Mouse (Mus musculus) thymus, adult 2 months (tissue): ENCODE data around the gene Cyb561d2. TPM values are rescaled to one million over a fixed set of nuclear protein-coding genes. Genes with fewer than 3 reads are reported as not detected.

Experiments
- DNase-seq: peaks from one replicate; pipeline ENCODE4 v3.0.0; 2021
- H3K27ac ChIP-seq: fragments of 200-500 bp; 2 replicates; pipeline ENCODE4 v1.5.1; 2012; ENCODE audit warnings: low read length, control low read depth; ENCODE audit not compliant: control insufficient read depth, insufficient read depth
- H3K27me3 ChIP-seq: fragments of 200-500 bp; 2 replicates; pipeline ENCODE4 v1.6.1; 2012; ENCODE audit warnings: mild to moderate bottlenecking, low read length, moderate library complexity, mixed read lengths; ENCODE audit not compliant: control insufficient read depth, insufficient read depth
- H3K36me3 ChIP-seq: fragments of 200-500 bp; 2 replicates; pipeline ENCODE4 v1.6.1; 2012; ENCODE audit warnings: mild to moderate bottlenecking, low read length, moderate library complexity; ENCODE audit not compliant: control insufficient read depth, insufficient read depth
- H3K4me1 ChIP-seq: fragments of 200-500 bp; replicated peaks from 2 replicates; pipeline ENCODE4 v1.6.1; 2012; ENCODE audit warnings: low read length; ENCODE audit not compliant: control insufficient read depth, insufficient read depth
- H3K4me3 ChIP-seq: fragments of 200-500 bp; 2 replicates; pipeline ENCODE4 v1.5.1; 2012; ENCODE audit warnings: mild to moderate bottlenecking, low read length, control low read depth, moderate library complexity; ENCODE audit not compliant: control insufficient read depth, insufficient read depth
- CTCF ChIP-seq: fragments of 200-500 bp; IDR thresholded peaks from 2 replicates; pipeline ENCODE4 v1.5.1; 2012; ENCODE audit warnings: mild to moderate bottlenecking, control low read depth, low read length, moderate library complexity, borderline replicate concordance; ENCODE audit not compliant: control insufficient read depth, poor library complexity, insufficient read depth; ENCODE audit errors: extremely low read depth
- POLR2A ChIP-seq: fragments of 200-500 bp; IDR thresholded peaks from 2 replicates; pipeline ENCODE4 v1.6.1; 2012; ENCODE audit warnings: mild to moderate bottlenecking, low read length, control low read depth, moderate library complexity; ENCODE audit not compliant: control insufficient read depth, poor library complexity, insufficient read depth; ENCODE audit errors: extremely low read depth
- WGBS: fragments of 180-500 bp; shearing (Covaris S2); methylation state at CpG from one replicate; pipeline ENCODE4 v1.1.7; 2018; 5-methylcytosine and 5-hydroxymethylcytosine counted together
- polyA plus RNA-seq: library from polyadenylated mRNA; depleted of rRNA; stranded (reverse); fragments of >200 nt; gene quantifications from 2 replicates; pipeline ENCODE4 v1.2.3, GENCODE M21; 2012

Gene Cyb561d2
- polyA plus RNA-seq, 1 experiment, result 84.3 TPM

- no peak for TF ChIP-seq POLR2A
- no peak for TF ChIP-seq CTCF
- no peak overlapping the region for H3K27ac ChIP-seq
- peaks cover 34% of the 10 kb centered on the region for H3K4me1 ChIP-seq
- H3K4me3 ChIP-seq, result no peak overlapping the region
- DNase-seq, result no peak
- H3K36me3 ChIP-seq, result no peaks in the 10 kb centered on the region
- H3K27me3 ChIP-seq, result no peaks in the 10 kb centered on the region
- WGBS, result 97% methylated on average over 12 of the region's 12 CpGs
Measured at GRCm38 (mm10) chr9:107544729-107545128, 2.7 kb upstream of the Cyb561d2 start.

GRCm38 (mm10) chr9:107544196-107544700 lies 2.3 kb upstream of the Cyb561d2 start:
- Histone ChIP-seq H3K36me3 (peaks cover 2% of the 10 kb centered on the region; the same call in 1 of the 2 replicates), H3K4me3 (no peak overlapping the region), H3K4me1 (peaks cover 34% of the 10 kb centered on the region), H3K27me3 (no peaks in the 10 kb centered on the region), H3K27ac (no peak overlapping the region)
- DNase-seq, result no peak
- WGBS, result 97% methylated on average over 17 of the region's 17 CpGs
- no peak for TF ChIP-seq POLR2A
- TF ChIP-seq CTCF, result no peak

- DNase-seq, result no peak
- Histone ChIP-seq H3K36me3 (peaks cover 10% of the 10 kb centered on the region), H3K27me3 (no peaks in the 10 kb centered on the region), H3K4me3 (no peak overlapping the region), H3K27ac (no peak overlapping the region), H3K4me1 (peaks cover 34% of the 10 kb centered on the region)
- no peak for TF ChIP-seq CTCF
- TF ChIP-seq POLR2A, result no peak
- 96% methylated on average over 11 of the region's 11 CpGs for WGBS
Measured at GRCm38 (mm10) chr9:107543299-107543698, 1.3 kb upstream of the Cyb561d2 start.

GRCm38 (mm10) chr9:107542721-107543120 lies 728 bp upstream of the Cyb561d2 start:
- TF ChIP-seq CTCF (no peak), POLR2A (no peak)
- H3K4me3 ChIP-seq, result no peak overlapping the region
- 60% methylated on average over 8 of the region's 8 CpGs for WGBS

GRCm38 (mm10) chr9:107542352-107542686 lies 326 bp upstream of the Cyb561d2 start:
- TF ChIP-seq POLR2A (no peak), CTCF (peak; percentile 39; the same call in 1 of the 2 replicates)
- H3K36me3 ChIP-seq, result peaks cover 17% of the 10 kb centered on the region
- WGBS, result under 1% methylated on average over 11 of the region's 11 CpGs

More at GRCm38 (mm10) chr9:107542721-107543120, 728 bp upstream of the Cyb561d2 start:
- no peaks in the 10 kb centered on the region for H3K27me3 ChIP-seq
- H3K27ac ChIP-seq, result no peak overlapping the region
- peaks cover 16% of the 10 kb centered on the region for H3K36me3 ChIP-seq
- H3K4me1 ChIP-seq, result peaks cover 33% of the 10 kb centered on the region
- DNase-seq, result no peak

GRCm38 (mm10) chr9:107541005-107541404 lies 988 bp downstream of the Cyb561d2 start:
- DNase-seq, result no peak
- Histone ChIP-seq H3K36me3 (peaks cover 17% of the 10 kb centered on the region), H3K4me1 (peaks cover 32% of the 10 kb centered on the region), H3K4me3 (no peak overlapping the region), H3K27me3 (no peaks in the 10 kb centered on the region), H3K27ac (no peak overlapping the region)
- TF ChIP-seq POLR2A, result no peak
- TF ChIP-seq CTCF, result no peak
- 71% methylated on average over 10 of the region's 10 CpGs for WGBS

More at GRCm38 (mm10) chr9:107542352-107542686, 326 bp upstream of the Cyb561d2 start:
- H3K27ac ChIP-seq, result peak overlapping the region; percentile 11; the same call in 1 of the 2 replicates
- peaks cover 31% of the 10 kb centered on the region for H3K4me1 ChIP-seq
- peak overlapping the region; percentile 85 for H3K4me3 ChIP-seq
- no peak for DNase-seq
- no peaks in the 10 kb centered on the region for H3K27me3 ChIP-seq

GRCm38 (mm10) chr9:107540420-107540819 lies 1.6 kb downstream of the Cyb561d2 start:
- H3K27me3 ChIP-seq, result no peaks in the 10 kb centered on the region

GRCm38 (mm10) chr9:107539940-107540339 lies 2.1 kb downstream of the Cyb561d2 start:
- Histone ChIP-seq H3K4me1 (peaks cover 39% of the 10 kb centered on the region), H3K27me3 (no peaks in the 10 kb centered on the region), H3K4me3 (no peak overlapping the region), H3K36me3 (peaks cover 17% of the 10 kb centered on the region), H3K27ac (no peak overlapping the region)
- WGBS, result 96% methylated on average over 8 of the region's 8 CpGs
- no peak for DNase-seq
- TF ChIP-seq CTCF (no peak), POLR2A (no peak)

More at GRCm38 (mm10) chr9:107540420-107540819, 1.6 kb downstream of the Cyb561d2 start:
- no peak for DNase-seq
- Histone ChIP-seq H3K36me3 (peaks cover 17% of the 10 kb centered on the region), H3K27ac (no peak overlapping the region), H3K4me3 (no peak overlapping the region), H3K4me1 (peaks cover 34% of the 10 kb centered on the region)
- TF ChIP-seq POLR2A (no peak), CTCF (no peak)
- 87% methylated on average over 4 of the region's 4 CpGs for WGBS
